Mouse (Mus musculus) megakaryocyte, embryonic 14.5 days (primary cell): Measurements from ENCODE around the gene Rab4a.

Experiments used
- FLI1 ChIP-seq: IDR thresholded peaks from 2 replicates; pipeline ENCODE4 v1.6.1; 2012; ENCODE audit warnings: low read length, inconsistent platforms, mixed read lengths
- GATA1 ChIP-seq: IDR thresholded peaks from 3 replicates; pipeline ENCODE4 v1.6.1; 2012; ENCODE audit warnings: mixed read lengths, low read length, inconsistent platforms, borderline replicate concordance

GRCm38 (mm10) chr8:123789970-123790369, 15.8 kb upstream of the Rab4a start:
- TF ChIP-seq FLI1 (no peak), GATA1 (no peak)
